Mouse (Mus musculus) C2C12 (cell line): Measurements from ENCODE around the gene Slc5a12.

Experiments
- CTCF ChIP-seq: IDR thresholded peaks from one replicate; pipeline ENCODE4 v1.5.1; 2011; ENCODE audit not compliant: control insufficient read depth, insufficient read depth, insufficient read length
- FOSL1 ChIP-seq: IDR thresholded peaks from one replicate; pipeline ENCODE4 v1.8.0; 2011; ENCODE audit warnings: mild to moderate bottlenecking, low read length; ENCODE audit not compliant: poor library complexity, insufficient read depth, severe bottlenecking
- MAX ChIP-seq: IDR thresholded peaks from one replicate; pipeline ENCODE4 v1.6.1; 2011; ENCODE audit warnings: mild to moderate bottlenecking, control low read depth
- MYOD1 ChIP-seq: IDR thresholded peaks from one replicate; pipeline ENCODE4 v1.6.1; 2011; ENCODE audit warnings: low read depth; ENCODE audit not compliant: control insufficient read depth, insufficient read length
- MYOG ChIP-seq: IDR thresholded peaks from one replicate; pipeline ENCODE4 v1.6.1; 2011; ENCODE audit not compliant: control insufficient read depth, insufficient read length; ENCODE audit errors: extremely low read depth

GRCm38 (mm10) chr2:110644358-110644757, 47.3 kb downstream of the Slc5a12 start:
- TF ChIP-seq MYOG (no peak), CTCF (no peak), MAX (no peak), FOSL1 (no peak), MYOD1 (no peak)
